Mouse (Mus musculus): ENCODE measurements around the gene Fam208b. TPM values are rescaled to one million over a fixed set of nuclear protein-coding genes. Genes with fewer than 3 reads are reported as not detected.

The Fam208b gene
- polyA plus RNA-seq, 1 experiment from 2014 or later: 5.7 TPM

GRCm38 (mm10) chr13:3632551-3632950 is 21.6 kb upstream of the Fam208b start:
- Histone ChIP-seq H3K36me3 (ENCODE audit: inconsistent target) (no peaks in the 10 kb centered on the region), H3K4me3 (ENCODE audit: inconsistent target) (no peak overlapping the region), H3K27ac (no peak overlapping the region), H3K79me2 (ENCODE audit: inconsistent target) (no peaks in the 10 kb centered on the region; the same call in 1 of the 2 replicates)
- WGBS (ENCODE audit: missing documents): 78% methylated on average over 9 of the region's 9 CpGs

GRCm38 (mm10) chr13:3628102-3628501 is 17.2 kb upstream of the Fam208b start:
- Histone ChIP-seq H3K27ac (no peak overlapping the region), H3K79me2 (ENCODE audit: inconsistent target) (no peaks in the 10 kb centered on the region), H3K4me3 (ENCODE audit: inconsistent target) (no peak overlapping the region), H3K36me3 (ENCODE audit: inconsistent target) (no peaks in the 10 kb centered on the region)
- 21% methylated on average over 3 of the region's 3 CpGs for WGBS (ENCODE audit: missing documents)

- no peak overlapping the region for H3K27ac ChIP-seq
- WGBS (ENCODE audit: missing documents): 56% methylated on average over 3 of the region's 3 CpGs
- no peak overlapping the region for H3K4me3 ChIP-seq (ENCODE audit: inconsistent target)
- no peaks in the 10 kb centered on the region for H3K36me3 ChIP-seq (ENCODE audit: inconsistent target)
- H3K79me2 ChIP-seq (ENCODE audit: inconsistent target): no peaks in the 10 kb centered on the region
Measured at GRCm38 (mm10) chr13:3627139-3627538, 16.2 kb upstream of the Fam208b start.

GRCm38 (mm10) chr13:3610118-3610794 is 652 bp downstream of the Fam208b start:
- H3K36me3 ChIP-seq (ENCODE audit: inconsistent target): no peaks in the 10 kb centered on the region
- peak overlapping the region; percentile 29 for H3K27ac ChIP-seq
- WGBS (ENCODE audit: missing documents): under 1% methylated on average over 45 of the region's 50 CpGs
- peaks cover 52% of the 10 kb centered on the region for H3K79me2 ChIP-seq (ENCODE audit: inconsistent target)
- H3K4me3 ChIP-seq (ENCODE audit: inconsistent target): peak overlapping the region; percentile 95

GRCm38 (mm10) chr13:3609780-3610117 is 1.2 kb downstream of the Fam208b start:
- 11% methylated on average over 8 of the region's 8 CpGs for WGBS (ENCODE audit: missing documents)
- H3K79me2 ChIP-seq (ENCODE audit: inconsistent target): peaks cover 57% of the 10 kb centered on the region
- no peaks in the 10 kb centered on the region for H3K36me3 ChIP-seq (ENCODE audit: inconsistent target)
- H3K27ac ChIP-seq: peak overlapping the region; percentile 29
- H3K4me3 ChIP-seq (ENCODE audit: inconsistent target): peak overlapping the region; percentile 95

- Histone ChIP-seq H3K27ac (no peak overlapping the region), H3K79me2 (ENCODE audit: inconsistent target) (peaks cover 4% of the 10 kb centered on the region; the same call in 1 of the 2 replicates), H3K36me3 (ENCODE audit: inconsistent target) (peaks cover 53% of the 10 kb centered on the region), H3K4me3 (ENCODE audit: inconsistent target) (no peak overlapping the region)
- 88% methylated on average over 3 of the region's 6 CpGs for WGBS (ENCODE audit: missing documents)
Measured at GRCm38 (mm10) chr13:3596232-3596631, 14.7 kb downstream of the Fam208b start.

GRCm38 (mm10) chr13:3594311-3594710 is 16.6 kb downstream of the Fam208b start:
- WGBS (ENCODE audit: missing documents): 100% methylated on average over 1 of the region's 1 CpGs
- Histone ChIP-seq H3K36me3 (ENCODE audit: inconsistent target) (peaks cover 64% of the 10 kb centered on the region), H3K27ac (no peak overlapping the region), H3K79me2 (ENCODE audit: inconsistent target) (no peaks in the 10 kb centered on the region), H3K4me3 (ENCODE audit: inconsistent target) (no peak overlapping the region)

- 95% methylated on average over 3 of the region's 3 CpGs for WGBS (ENCODE audit: missing documents)
- Histone ChIP-seq H3K79me2 (ENCODE audit: inconsistent target) (no peaks in the 10 kb centered on the region), H3K27ac (no peak overlapping the region), H3K36me3 (ENCODE audit: inconsistent target) (peaks cover 69% of the 10 kb centered on the region), H3K4me3 (ENCODE audit: inconsistent target) (no peak overlapping the region)
Measured at GRCm38 (mm10) chr13:3590789-3591188, 20.1 kb downstream of the Fam208b start.

GRCm38 (mm10) chr13:3563953-3564352 is 47.0 kb downstream of the Fam208b start:
- Histone ChIP-seq H3K79me2 (ENCODE audit: inconsistent target) (peaks cover 30% of the 10 kb centered on the region), H3K4me3 (ENCODE audit: inconsistent target) (no peak overlapping the region), H3K27ac (no peak overlapping the region), H3K36me3 (ENCODE audit: inconsistent target) (peaks cover 78% of the 10 kb centered on the region)
- 59% methylated on average over 2 of the region's 2 CpGs for WGBS (ENCODE audit: missing documents)

GRCm38 (mm10) chr13:3563130-3563529 is 47.8 kb downstream of the Fam208b start:
- WGBS (ENCODE audit: missing documents): 100% methylated on average over 1 of the region's 1 CpGs
- peaks cover 38% of the 10 kb centered on the region for H3K79me2 ChIP-seq (ENCODE audit: inconsistent target)
- no peak overlapping the region for H3K4me3 ChIP-seq (ENCODE audit: inconsistent target)
- peaks cover 81% of the 10 kb centered on the region for H3K36me3 ChIP-seq (ENCODE audit: inconsistent target)
- H3K27ac ChIP-seq: no peak overlapping the region

- Histone ChIP-seq H3K36me3 (ENCODE audit: inconsistent target) (peaks cover 34% of the 10 kb centered on the region), H3K79me2 (ENCODE audit: inconsistent target) (peaks cover 100% of the 10 kb centered on the region), H3K27ac (no peak overlapping the region), H3K4me3 (ENCODE audit: inconsistent target) (no peak overlapping the region)
- WGBS (ENCODE audit: missing documents): 73% methylated on average over 6 of the region's 6 CpGs
Measured at GRCm38 (mm10) chr13:3547856-3548255, 63.1 kb downstream of the Fam208b start.

- 93% methylated on average over 3 of the region's 3 CpGs for WGBS (ENCODE audit: missing documents)
- H3K27ac ChIP-seq: no peak overlapping the region
- H3K79me2 ChIP-seq (ENCODE audit: inconsistent target): peaks cover 100% of the 10 kb centered on the region
- no peak overlapping the region for H3K4me3 ChIP-seq (ENCODE audit: inconsistent target)
- H3K36me3 ChIP-seq (ENCODE audit: inconsistent target): peaks cover 29% of the 10 kb centered on the region
Measured at GRCm38 (mm10) chr13:3547410-3547809, 63.5 kb downstream of the Fam208b start.

- WGBS (ENCODE audit: missing documents): 50% methylated on average over 5 of the region's 5 CpGs
- peaks cover 16% of the 10 kb centered on the region for H3K36me3 ChIP-seq (ENCODE audit: inconsistent target)
- H3K27ac ChIP-seq: peak overlapping the region; percentile 31
- H3K79me2 ChIP-seq (ENCODE audit: inconsistent target): peaks cover 99% of the 10 kb centered on the region
- no peak overlapping the region for H3K4me3 ChIP-seq (ENCODE audit: inconsistent target)
Measured at GRCm38 (mm10) chr13:3544925-3545324, 66.0 kb downstream of the Fam208b start.

GRCm38 (mm10) chr13:3544077-3544874 is 66.6 kb downstream of the Fam208b start:
- no peak overlapping the region for H3K4me3 ChIP-seq (ENCODE audit: inconsistent target)
- H3K79me2 ChIP-seq (ENCODE audit: inconsistent target): peaks cover 99% of the 10 kb centered on the region
- peaks cover 9% of the 10 kb centered on the region; the same call in 1 of the 2 replicates for H3K36me3 ChIP-seq (ENCODE audit: inconsistent target)
- 92% methylated on average over 4 of the region's 4 CpGs for WGBS (ENCODE audit: missing documents)
- H3K27ac ChIP-seq: peak overlapping the region; percentile 31

- no peak overlapping the region; the same call in 1 of the 2 replicates for H3K4me3 ChIP-seq (ENCODE audit: inconsistent target)
- 50% methylated on average over 2 of the region's 2 CpGs for WGBS (ENCODE audit: missing documents)
- peak overlapping the region; percentile 90 for H3K27ac ChIP-seq
- no peaks in the 10 kb centered on the region for H3K36me3 ChIP-seq (ENCODE audit: inconsistent target)
- H3K79me2 ChIP-seq (ENCODE audit: inconsistent target): peaks cover 78% of the 10 kb centered on the region
Measured at GRCm38 (mm10) chr13:3541159-3541782, 69.6 kb downstream of the Fam208b start.
